Mouse (Mus musculus): ENCODE results near the gene Cdh26. TPM values are rescaled to one million over a fixed set of nuclear protein-coding genes. Genes with fewer than 3 reads are reported as not detected.

Gene Cdh26
- total RNA-seq, 2 experiments from 2014 or later, result not detected

- DNase-seq (ENCODE audit: low spot score in 2 of 2), result no peak
Observed at GRCm38 (mm10) chr2:178506056-178506455, 75.7 kb downstream of the Cdh26 start.

- peak; percentile 80 to 87 for DNase-seq (ENCODE audit: low spot score in 2 of 2)
Observed at GRCm38 (mm10) chr2:178507379-178508014, 77.2 kb downstream of the Cdh26 start.

GRCm38 (mm10) chr2:178508279-178508678, 77.9 kb downstream of the Cdh26 start:
- DNase-seq (ENCODE audit: low spot score in 2 of 2), result no peak

GRCm38 (mm10) chr2:178513043-178513442, 82.7 kb downstream of the Cdh26 start:
- no peak for DNase-seq (ENCODE audit: low spot score in 2 of 2)

GRCm38 (mm10) chr2:178513636-178514071, 83.3 kb downstream of the Cdh26 start:
- peak; percentile 10 to 16 for DNase-seq (ENCODE audit: low spot score in 2 of 2)

- DNase-seq (ENCODE audit: low spot score in 2 of 2), result no peak
Observed at GRCm38 (mm10) chr2:178516421-178516820, 86.1 kb downstream of the Cdh26 start.

- DNase-seq (ENCODE audit: low spot score in 2 of 2), result no peak
Observed at GRCm38 (mm10) chr2:178516941-178517340, 86.6 kb downstream of the Cdh26 start.

GRCm38 (mm10) chr2:178519321-178519720, 89.0 kb downstream of the Cdh26 start:
- no peak for DNase-seq (ENCODE audit: low spot score in 2 of 2)

GRCm38 (mm10) chr2:178520216-178520615, 89.9 kb downstream of the Cdh26 start:
- DNase-seq (ENCODE audit: low spot score in 2 of 2), result no peak

- DNase-seq (ENCODE audit: low spot score in 2 of 2), result no peak
Observed at GRCm38 (mm10) chr2:178522331-178522730, 92.0 kb downstream of the Cdh26 start.

- no peak for DNase-seq (ENCODE audit: low spot score in 2 of 2)
Observed at GRCm38 (mm10) chr2:178522786-178523185, 92.5 kb downstream of the Cdh26 start.

- DNase-seq (ENCODE audit: low spot score in 2 of 2), result no peak
Observed at GRCm38 (mm10) chr2:178526776-178527175, 96.4 kb downstream of the Cdh26 start.

- no peak for DNase-seq (ENCODE audit: low spot score in 2 of 2)
Observed at GRCm38 (mm10) chr2:178531226-178531625, 100.9 kb downstream of the Cdh26 start.

GRCm38 (mm10) chr2:178536574-178536973, 106.2 kb downstream of the Cdh26 start:
- no peak for DNase-seq (ENCODE audit: low spot score in 2 of 2)

Other genes with a start within 250 kb of the Cdh26 start
- gene Sycp2, start 22.8 kb upstream of the Cdh26 start, total RNA-seq (2021), result 1 to 10 TPM; 1.3 to 2.4 TPM
- gene Ppp1r3d, start 16.1 kb upstream of the Cdh26 start, total RNA-seq (2021), result 1 to 10 TPM; 8.1 to 8.2 TPM
- gene Fam217b, start 16.0 kb upstream of the Cdh26 start, total RNA-seq (2021), result 10 to 100 TPM; 62.9 to 66.0 TPM

Measured in left cerebral cortex, adult 18-20 months (tissue).